Mouse (Mus musculus) layer of hippocampus, postnatal 10 days (tissue): Measurements from ENCODE around the gene Ccl9. TPM values are rescaled to one million over a fixed set of nuclear protein-coding genes. Genes with fewer than 3 reads are reported as not detected.
A peak's percentile ranks its signal among the peaks of the same experiment; 100 is the strongest.
"Not testable (repeated sequence)": the region's sequence is repeated elsewhere in the genome, so short reads cannot be mapped to it uniquely, and the experiment has no call there.

Experiments used
- DNase-seq, 2 experiments: peaks; one replicate each; pipeline ENCODE4 v3.0.0; 2021; ENCODE audit warnings: low spot score in 2 of 2
- total RNA-seq, 2 experiments: library from RNA; stranded (reverse); gene quantifications; 2 replicates each; pipeline ENCODE4 v1.2.3; 2021

Gene Ccl9
- total RNA-seq, 2 experiments from 2014 or later = 1.9 to 3.0 TPM

GRCm38 (mm10) chr11:83581626-83582610 lies 3.5 kb upstream of the Ccl9 start:
- no peak for DNase-seq

DNA sequence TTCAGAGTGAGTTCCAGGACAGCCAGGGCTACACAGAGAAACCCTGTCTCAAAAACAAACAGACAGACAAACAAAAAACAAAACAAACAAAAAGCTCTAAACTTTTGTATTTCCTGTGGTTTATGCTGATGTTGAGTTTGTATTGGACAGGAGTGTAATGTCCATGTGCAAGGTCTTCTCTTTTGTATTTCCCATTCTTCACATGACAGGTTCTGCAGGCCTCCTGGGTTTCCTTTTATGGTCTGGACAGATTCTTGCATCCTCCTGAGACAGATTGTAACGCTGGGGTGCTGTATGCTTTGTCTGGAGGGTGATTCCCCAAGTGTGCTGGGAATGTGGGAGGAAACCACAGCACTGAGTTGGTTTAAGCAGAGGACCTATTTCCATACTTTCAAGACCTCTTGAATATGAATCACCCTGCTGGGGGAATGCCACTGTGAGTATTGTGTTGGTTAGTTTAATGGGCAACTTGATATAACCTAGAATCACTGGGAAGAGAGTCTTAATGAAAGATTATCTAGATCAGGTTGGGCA lies 2.3 kb upstream of the Ccl9 start:
- no peak for DNase-seq

DNA sequence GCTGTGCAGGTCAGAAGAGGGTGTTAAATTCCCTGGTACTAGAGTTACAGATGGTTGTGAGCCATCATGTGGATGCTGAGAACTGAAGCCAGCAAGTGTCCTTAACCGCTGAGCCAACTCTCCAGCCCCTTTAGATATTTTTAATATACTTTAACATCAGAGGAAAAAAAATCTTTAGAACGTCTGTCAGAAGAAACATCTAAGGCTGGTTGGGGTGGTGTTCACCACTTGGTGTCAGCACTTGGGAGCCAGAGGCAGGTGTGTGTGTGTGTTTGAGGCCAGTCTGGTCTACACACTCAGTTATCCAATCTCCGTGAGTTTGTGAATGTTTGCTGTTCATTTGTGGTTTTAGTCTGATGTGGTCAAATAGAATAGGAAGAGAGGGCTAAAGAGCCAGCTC lies 563 bp upstream of the Ccl9 start:
- no peak for DNase-seq

DNA sequence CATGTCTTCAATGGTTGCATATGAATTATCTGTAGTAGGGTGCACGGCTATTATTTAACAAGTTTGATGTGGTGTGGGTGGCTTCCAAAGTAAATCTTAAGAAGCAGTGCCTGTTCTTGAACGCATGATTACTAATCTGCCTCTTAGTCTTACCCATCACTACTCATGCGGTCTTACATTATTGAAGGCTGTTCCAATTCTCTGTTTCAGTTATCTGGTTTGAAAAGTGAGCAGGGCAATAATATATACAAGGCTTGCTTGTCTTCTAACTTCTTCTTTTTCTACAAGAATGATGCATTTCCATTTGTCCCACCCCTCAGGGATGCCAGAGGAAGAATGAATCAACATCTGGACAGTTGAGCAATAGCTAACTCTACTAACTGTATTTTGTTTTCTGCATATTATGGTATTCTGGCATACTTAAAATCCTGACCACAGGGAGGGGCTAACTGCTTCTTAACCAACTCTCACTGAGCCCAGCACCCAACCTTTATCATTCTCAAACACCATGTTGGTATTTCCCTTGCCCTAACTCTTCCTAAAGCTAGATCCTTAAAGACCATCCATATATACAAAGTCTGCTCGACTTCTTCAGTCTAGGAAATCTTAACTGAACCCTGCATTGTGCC lies 1.4 kb downstream of the Ccl9 start:
- DNase-seq = no peak

GRCm38 (mm10) chr11:83572834-83573233 lies 5.6 kb downstream of the Ccl9 start:
- no peak for DNase-seq

DNA sequence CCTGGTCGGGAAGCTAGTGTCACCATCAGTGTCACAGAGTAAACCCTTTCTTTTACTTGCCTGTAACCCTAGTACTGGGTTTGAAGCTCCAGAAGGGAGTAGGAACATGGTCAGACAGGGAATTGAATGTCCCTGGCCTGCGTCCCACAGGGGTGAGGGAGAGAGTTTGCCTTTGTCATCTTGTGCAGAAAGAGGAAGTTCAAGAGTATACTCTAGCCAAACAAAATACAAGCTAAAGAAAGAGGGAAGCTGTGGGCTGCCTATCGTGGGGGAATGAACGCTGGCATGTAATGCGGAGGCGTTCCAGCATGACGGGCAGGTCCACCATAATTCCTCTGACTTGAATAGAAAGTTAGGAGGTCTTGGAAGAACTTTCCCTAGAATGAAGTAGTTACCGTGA lies 6.2 kb downstream of the Ccl9 start:
- DNase-seq = no peak

DNA sequence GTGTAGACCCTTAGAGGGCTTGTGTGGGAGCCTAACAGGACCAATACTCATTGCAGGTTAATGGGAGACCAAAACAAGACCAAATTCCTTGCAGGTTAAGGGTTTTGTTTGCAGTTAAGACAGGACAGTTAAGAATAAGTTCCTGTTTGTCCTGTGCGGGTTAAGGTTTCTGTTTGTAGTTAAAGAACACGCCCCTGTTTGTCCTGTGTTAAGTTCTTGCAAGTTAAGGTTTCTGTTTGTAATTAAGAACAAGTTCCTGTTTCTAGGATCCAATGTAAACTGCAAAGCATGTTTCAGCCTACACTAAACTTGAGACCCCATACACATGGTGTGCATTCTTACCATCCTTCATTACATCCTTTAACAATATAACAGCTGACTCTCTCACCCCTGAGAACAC lies 8.2 kb downstream of the Ccl9 start:
- DNase-seq = no peak

DNA sequence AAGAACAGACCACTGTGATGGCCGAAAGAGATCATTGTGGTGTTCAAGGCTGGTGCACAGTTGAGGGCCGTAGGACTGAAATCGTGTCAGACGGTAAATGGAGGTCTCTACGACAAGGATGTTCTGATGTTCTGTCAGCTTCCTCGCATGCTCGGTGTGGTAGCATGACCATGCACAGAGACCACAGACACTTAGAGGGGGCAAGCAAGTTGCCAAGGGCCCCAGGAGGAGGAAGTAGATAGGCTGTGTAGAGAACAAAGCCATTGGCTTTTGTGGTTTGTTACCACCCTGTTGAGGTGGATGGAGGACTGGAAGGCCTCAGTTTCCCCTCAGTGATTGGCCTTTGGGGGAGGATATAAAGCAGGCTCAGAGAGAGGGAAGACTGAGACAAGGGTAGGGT lies 9.2 kb downstream of the Ccl9 start:
- no peak for DNase-seq

- DNase-seq = no peak
Measured at GRCm38 (mm10) chr11:83568786-83569185, 9.7 kb downstream of the Ccl9 start.

- DNase-seq = no peak
Measured at GRCm38 (mm10) chr11:83568061-83568460, 10.4 kb downstream of the Ccl9 start.

DNA sequence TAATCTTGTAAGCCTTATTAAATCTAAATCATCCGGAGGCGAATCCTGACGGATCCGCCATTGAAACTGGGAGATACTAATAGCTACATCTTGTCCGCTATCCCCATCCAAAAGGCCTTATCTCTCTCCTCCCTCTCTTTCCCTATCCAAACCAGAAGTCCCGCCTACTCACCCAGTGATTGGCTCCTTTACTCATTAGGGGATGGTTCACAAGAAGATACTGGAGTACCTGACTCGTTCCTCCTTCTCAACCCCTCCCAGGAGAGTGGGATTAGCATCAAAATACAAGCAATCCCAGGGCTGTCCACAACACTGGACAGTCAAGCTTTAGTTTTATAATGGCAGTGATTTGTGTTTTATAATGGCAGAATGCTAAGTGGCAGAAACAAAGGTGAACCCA lies 11.1 kb downstream of the Ccl9 start:
- DNase-seq = no peak

DNA sequence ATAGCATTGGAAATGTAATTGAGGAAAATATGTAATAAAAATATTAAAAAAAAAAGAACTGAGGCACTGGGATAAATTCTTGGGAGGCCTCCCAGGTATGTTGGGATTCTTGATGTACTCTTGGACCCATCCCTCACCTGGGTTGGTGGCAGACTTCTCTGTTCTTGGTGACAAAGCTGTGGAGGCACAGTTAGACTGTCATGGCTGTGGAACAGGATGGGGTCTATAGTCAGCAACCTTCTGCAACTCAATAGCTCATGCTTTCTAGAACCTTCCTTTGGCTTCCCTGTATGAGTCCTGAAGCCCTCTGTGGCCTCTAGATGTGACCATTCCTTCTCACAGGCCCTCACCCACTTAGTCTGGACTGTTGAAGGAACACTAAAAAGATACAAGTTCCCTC lies 11.8 kb downstream of the Ccl9 start:
- DNase-seq = no peak

DNA sequence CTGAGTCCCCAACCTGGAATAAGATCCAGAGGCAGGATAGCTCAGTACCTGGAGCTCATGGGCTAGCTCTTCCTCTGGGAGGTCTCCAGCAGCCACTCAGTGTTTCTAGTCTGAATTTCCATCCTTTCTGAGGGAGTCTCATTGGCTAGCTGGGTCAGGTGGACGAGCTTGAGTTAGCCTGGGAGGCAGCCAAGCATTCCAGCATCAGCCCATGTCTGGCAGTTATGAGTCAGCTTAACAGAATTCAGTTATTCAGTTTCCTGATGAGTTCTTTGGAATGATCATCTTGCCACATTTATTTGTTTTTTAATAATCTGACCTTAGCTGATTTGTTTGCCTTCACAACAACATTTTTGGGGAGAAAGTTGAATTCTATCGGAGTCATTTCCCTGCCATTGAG lies 14.7 kb downstream of the Ccl9 start:
- peak in 1 of 2 experiments; percentile 14 for DNase-seq

GRCm38 (mm10) chr11:83562311-83562887 lies 16.0 kb downstream of the Ccl9 start:
- no peak for DNase-seq

DNA sequence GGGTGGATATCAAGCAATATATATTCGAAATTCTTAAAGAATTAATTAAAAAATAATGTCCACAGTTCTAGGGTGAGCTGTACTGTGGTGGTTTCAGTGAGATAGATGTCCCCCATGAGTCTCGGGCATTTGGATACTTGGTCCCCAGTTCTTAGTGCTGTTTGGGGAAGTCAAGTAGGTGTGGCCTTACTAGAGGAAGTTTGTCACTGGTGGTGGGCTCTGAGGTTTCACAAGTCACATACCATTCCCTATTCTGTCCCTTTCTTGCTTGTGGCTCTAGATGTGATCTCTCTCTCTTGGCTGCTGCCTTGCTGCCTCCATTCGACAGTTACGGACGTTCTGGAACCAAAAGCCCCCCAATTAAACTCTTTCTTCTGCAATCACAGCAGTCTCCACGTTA lies 18.0 kb downstream of the Ccl9 start:
- no peak for DNase-seq

DNA sequence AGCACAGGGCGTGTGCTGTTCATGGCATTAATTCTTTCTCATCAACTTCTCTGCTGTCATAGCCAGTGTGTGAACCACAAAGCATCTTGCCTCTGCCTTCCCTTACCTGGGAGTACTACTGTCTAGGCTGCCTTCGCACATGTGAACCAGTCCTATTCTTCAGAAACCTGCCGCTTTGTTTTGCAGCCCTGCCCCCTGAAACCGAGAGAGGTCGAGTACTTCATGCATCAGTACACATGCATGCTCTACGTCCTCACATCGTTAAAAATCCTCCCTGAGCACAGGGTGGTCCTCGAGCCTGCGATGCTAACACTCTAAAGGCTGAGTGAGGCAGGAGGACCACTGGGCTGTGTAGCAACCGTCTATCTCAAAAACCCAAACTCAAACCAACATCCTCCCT lies 21.4 kb downstream of the Ccl9 start:
- no peak for DNase-seq

DNA sequence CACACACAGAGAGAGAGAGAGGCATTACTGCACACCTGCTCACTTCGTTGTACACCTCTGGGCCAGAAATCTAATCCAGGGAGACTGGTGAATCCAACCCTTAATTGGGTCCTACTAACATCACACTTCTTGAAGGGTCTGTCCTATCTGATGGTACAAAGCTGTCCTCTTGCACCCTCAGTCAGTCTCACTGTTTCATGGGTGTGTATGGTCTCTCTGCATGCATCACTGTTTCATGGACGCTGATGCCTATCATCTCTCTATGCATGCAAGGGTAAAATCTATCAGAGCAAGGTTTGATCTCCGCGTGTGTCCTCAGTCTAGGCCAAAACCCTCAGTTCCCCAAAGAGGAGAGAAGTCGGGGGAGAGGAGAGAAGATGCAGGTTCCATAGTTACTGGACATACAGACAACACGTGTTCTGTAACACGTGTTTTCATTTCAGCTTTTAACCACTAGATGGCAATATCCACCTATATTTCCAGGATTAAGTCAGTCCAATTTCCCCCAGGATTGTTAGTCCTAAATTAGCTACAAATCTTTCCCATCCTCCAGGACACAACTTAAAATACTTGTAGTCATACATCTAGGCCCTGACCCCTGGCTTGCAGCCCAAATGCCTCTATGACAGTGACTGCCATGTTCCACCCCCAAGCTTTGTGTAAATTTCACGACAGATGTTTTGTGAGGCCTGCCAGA lies 22.2 kb downstream of the Ccl9 start:
- peak; percentile 24 to 40 for DNase-seq

DNA sequence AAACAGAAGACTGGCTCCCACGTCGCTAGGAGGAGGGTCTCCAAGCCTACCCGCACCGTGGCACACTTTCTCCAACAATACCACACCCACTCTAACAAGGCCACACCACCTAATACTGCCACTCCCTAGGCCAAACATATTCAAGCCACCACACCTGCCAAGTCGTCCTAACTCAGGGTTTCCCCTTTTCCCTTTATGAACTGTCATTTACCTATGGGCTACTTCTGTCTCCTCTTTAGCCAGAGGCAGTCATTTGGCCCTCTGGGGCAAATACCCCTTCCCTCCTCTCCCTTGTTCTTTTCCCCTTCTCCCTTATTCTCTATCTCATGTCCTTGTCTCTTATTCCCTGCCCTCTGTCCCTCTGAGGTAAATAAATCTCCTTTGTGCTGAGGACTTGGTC lies 26.8 kb downstream of the Ccl9 start:
- DNase-seq = no peak

GRCm38 (mm10) chr11:83551037-83551436 lies 27.4 kb downstream of the Ccl9 start:
- DNase-seq = not testable (repeated sequence)

- DNase-seq = no peak
Measured at GRCm38 (mm10) chr11:83550186-83550632, 28.2 kb downstream of the Ccl9 start.

DNA sequence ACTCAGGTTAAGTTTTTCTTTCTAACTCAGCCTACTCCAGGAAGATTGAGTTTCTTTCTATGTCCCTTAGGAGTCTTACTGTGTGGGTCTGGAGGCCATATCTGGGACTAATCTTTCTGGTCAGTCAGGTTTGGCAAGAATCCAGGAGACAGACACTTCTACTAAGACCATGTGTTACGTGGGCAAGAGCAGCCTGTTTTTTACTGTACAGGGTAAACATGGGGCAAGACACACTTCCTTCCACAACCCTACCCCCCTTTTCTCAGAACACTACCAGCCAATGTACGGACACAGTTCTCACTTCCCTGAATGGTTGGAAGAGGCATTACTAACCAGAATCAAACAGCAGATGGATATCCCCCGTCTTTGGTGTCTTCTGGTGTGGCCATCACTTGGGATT lies 34.2 kb downstream of the Ccl9 start:
- DNase-seq = no peak
